Mouse (Mus musculus): ENCODE data around the gene Snx9.

DNA sequence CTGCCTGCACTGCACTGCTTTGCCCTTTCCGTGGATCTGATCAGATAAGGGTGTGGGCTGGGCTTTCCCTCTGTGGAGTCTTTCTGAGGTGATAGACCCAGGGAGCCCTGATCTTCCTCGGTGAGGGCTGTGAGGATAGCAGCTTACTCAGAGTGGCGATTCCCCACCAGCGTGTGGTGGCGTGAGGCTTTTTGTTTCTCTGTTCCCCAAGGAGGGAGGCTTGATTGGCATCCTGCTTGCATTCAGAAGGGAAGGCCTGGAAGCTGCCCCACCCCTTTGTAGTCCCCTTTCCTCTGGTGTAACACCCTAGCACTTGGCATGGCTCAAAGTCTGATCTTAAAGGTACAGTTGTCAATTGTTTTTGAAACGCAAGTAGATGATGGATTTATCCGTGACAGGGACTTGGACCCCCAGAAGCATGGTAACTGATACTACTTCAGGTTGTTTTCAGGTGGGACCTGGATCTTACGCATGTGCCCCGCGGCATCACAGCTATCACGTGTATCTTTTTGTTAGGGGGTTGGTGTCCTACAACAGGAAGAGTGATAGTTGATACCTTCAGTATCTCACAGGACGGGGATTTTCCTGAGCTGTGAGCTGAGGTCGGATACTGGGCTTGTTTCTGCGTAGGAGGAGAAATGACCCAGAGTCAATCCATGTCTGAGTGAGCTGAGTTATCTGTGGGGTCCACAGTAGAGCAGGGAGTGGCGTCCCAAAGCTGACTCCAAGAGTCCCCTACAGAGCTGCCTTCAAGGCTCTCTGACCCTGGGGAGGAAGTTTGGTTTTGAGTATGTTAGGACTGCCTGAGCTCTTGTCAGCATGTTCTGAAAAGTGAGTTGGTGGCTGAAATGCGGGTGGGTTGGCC, 136.2 kb downstream of the Snx9 start:
- no peak for TF ChIP-seq CTCF (IDR thresholded peaks at IDR 0.05; ENCODE audit: extremely low read depth, insufficient read length, insufficient replicate concordance, low read depth, low read length)
- no peak for TF ChIP-seq POLR2A (IDR thresholded peaks at IDR 0.05; ENCODE audit: low read depth, low read length)
